Mouse (Mus musculus) E14TG2a.4 (cell line): ENCODE measurements around the gene Smad3.

Source experiments
- H3K27me3 ChIP-seq: 2 replicates; pipeline ENCODE4 v1.6.1; 2014; ENCODE audit warnings: low read length, control low read depth; ENCODE audit not compliant: insufficient read depth
- H3K36me3 ChIP-seq: 2 replicates; pipeline ENCODE4 v1.6.1; 2014; ENCODE audit warnings: low read length, control low read depth; ENCODE audit not compliant: insufficient read depth
- H3K4me1 ChIP-seq: replicated peaks from 2 replicates; pipeline ENCODE4 v1.6.1; 2014; ENCODE audit warnings: low read depth, low read length, control low read depth
- H3K4me3 ChIP-seq: replicated peaks from 2 replicates; pipeline ENCODE4 v1.5.1; 2014; ENCODE audit warnings: mild to moderate bottlenecking, low read length
- H3K9me3 ChIP-seq: 2 replicates; pipeline ENCODE4 v1.6.1; 2014; ENCODE audit warnings: low read length, control low read depth
- CTCF ChIP-seq: conservative IDR thresholded peaks from 2 replicates; pipeline ENCODE4 v1.5.1; 2014; ENCODE audit warnings: low read length
- NANOG ChIP-seq: IDR thresholded peaks from 2 replicates; pipeline ENCODE4 v1.6.1; 2014; ENCODE audit warnings: borderline replicate concordance, low read length, mixed read lengths
- POU5F1 ChIP-seq: IDR thresholded peaks from 2 replicates; pipeline ENCODE4 v1.6.1; 2014; ENCODE audit warnings: low read length, borderline replicate concordance

Gene Smad3

GRCm38 (mm10) chr9:63647581-63648519 lies 109.9 kb downstream of the Smad3 start:
- peaks cover 52% of the 10 kb centered on the region for H3K36me3 ChIP-seq
- H3K4me3 ChIP-seq: no peak overlapping the region
- H3K27me3 ChIP-seq: no peaks in the 10 kb centered on the region
- H3K4me1 ChIP-seq: peaks cover 20% of the 10 kb centered on the region
- no peaks in the 10 kb centered on the region for H3K9me3 ChIP-seq
- no peak for TF ChIP-seq CTCF
- no peak for TF ChIP-seq NANOG
- TF ChIP-seq POU5F1: no peak

- no peaks in the 10 kb centered on the region for H3K9me3 ChIP-seq
- peaks cover 7% of the 10 kb centered on the region; the same call in 1 of the 2 replicates for H3K4me1 ChIP-seq
- H3K36me3 ChIP-seq: peaks cover 65% of the 10 kb centered on the region
- no peaks in the 10 kb centered on the region for H3K27me3 ChIP-seq
- no peak overlapping the region for H3K4me3 ChIP-seq
- no peak for TF ChIP-seq NANOG
- TF ChIP-seq CTCF: no peak
- TF ChIP-seq POU5F1: no peak
Observed at GRCm38 (mm10) chr9:63645084-63645483, 112.7 kb downstream of the Smad3 start.

- peaks cover 7% of the 10 kb centered on the region; the same call in 1 of the 2 replicates for H3K4me1 ChIP-seq
- H3K9me3 ChIP-seq: no peaks in the 10 kb centered on the region
- H3K36me3 ChIP-seq: peaks cover 65% of the 10 kb centered on the region
- no peaks in the 10 kb centered on the region for H3K27me3 ChIP-seq
- TF ChIP-seq POU5F1 (no peak), CTCF (no peak), NANOG (no peak)
- H3K4me3 ChIP-seq: no peak overlapping the region
Observed at GRCm38 (mm10) chr9:63644011-63644410, 113.8 kb downstream of the Smad3 start.

GRCm38 (mm10) chr9:63641983-63642646 lies 115.7 kb downstream of the Smad3 start:
- Histone ChIP-seq H3K9me3 (no peaks in the 10 kb centered on the region), H3K36me3 (peaks cover 75% of the 10 kb centered on the region), H3K27me3 (no peaks in the 10 kb centered on the region), H3K4me3 (no peak overlapping the region), H3K4me1 (peaks cover 5% of the 10 kb centered on the region; the same call in 1 of the 2 replicates)
- TF ChIP-seq CTCF: no peak
- no peak for TF ChIP-seq POU5F1
- no peak for TF ChIP-seq NANOG

GRCm38 (mm10) chr9:63636113-63636512 lies 121.7 kb downstream of the Smad3 start:
- H3K27me3 ChIP-seq: no peaks in the 10 kb centered on the region
- no peak for TF ChIP-seq POU5F1
- no peak for TF ChIP-seq CTCF
- TF ChIP-seq NANOG: no peak
- peaks cover 31% of the 10 kb centered on the region for H3K4me1 ChIP-seq
- peaks cover 82% of the 10 kb centered on the region for H3K36me3 ChIP-seq
- H3K9me3 ChIP-seq: no peaks in the 10 kb centered on the region
- no peak overlapping the region for H3K4me3 ChIP-seq

- no peaks in the 10 kb centered on the region for H3K9me3 ChIP-seq
- H3K4me3 ChIP-seq: no peak overlapping the region
- H3K4me1 ChIP-seq: peaks cover 31% of the 10 kb centered on the region
- no peaks in the 10 kb centered on the region for H3K27me3 ChIP-seq
- H3K36me3 ChIP-seq: peaks cover 81% of the 10 kb centered on the region
- TF ChIP-seq NANOG (no peak), CTCF (no peak), POU5F1 (no peak)
Observed at GRCm38 (mm10) chr9:63633334-63633733, 124.5 kb downstream of the Smad3 start.

- H3K36me3 ChIP-seq: peaks cover 81% of the 10 kb centered on the region
- H3K9me3 ChIP-seq: no peaks in the 10 kb centered on the region
- H3K4me3 ChIP-seq: no peak overlapping the region
- H3K4me1 ChIP-seq: peaks cover 31% of the 10 kb centered on the region
- H3K27me3 ChIP-seq: no peaks in the 10 kb centered on the region
- TF ChIP-seq CTCF (no peak), NANOG (no peak), POU5F1 (no peak)
Observed at GRCm38 (mm10) chr9:63632924-63633323, 124.9 kb downstream of the Smad3 start.

GRCm38 (mm10) chr9:63632045-63632444 lies 125.7 kb downstream of the Smad3 start:
- TF ChIP-seq NANOG: no peak
- no peak for TF ChIP-seq POU5F1
- TF ChIP-seq CTCF: no peak
- H3K9me3 ChIP-seq: no peaks in the 10 kb centered on the region
- no peaks in the 10 kb centered on the region for H3K27me3 ChIP-seq
- H3K4me3 ChIP-seq: no peak overlapping the region
- H3K36me3 ChIP-seq: peaks cover 81% of the 10 kb centered on the region
- peaks cover 31% of the 10 kb centered on the region for H3K4me1 ChIP-seq
